Mouse (Mus musculus) ES-CJ7 (cell line): Measurements from ENCODE around the gene Ppard.

Experiments
- DNase-seq: peaks from one replicate; pipeline ENCODE4 v3.0.0; 2011; ENCODE audit warnings: low read depth, low spot score

Gene Ppard

DNA sequence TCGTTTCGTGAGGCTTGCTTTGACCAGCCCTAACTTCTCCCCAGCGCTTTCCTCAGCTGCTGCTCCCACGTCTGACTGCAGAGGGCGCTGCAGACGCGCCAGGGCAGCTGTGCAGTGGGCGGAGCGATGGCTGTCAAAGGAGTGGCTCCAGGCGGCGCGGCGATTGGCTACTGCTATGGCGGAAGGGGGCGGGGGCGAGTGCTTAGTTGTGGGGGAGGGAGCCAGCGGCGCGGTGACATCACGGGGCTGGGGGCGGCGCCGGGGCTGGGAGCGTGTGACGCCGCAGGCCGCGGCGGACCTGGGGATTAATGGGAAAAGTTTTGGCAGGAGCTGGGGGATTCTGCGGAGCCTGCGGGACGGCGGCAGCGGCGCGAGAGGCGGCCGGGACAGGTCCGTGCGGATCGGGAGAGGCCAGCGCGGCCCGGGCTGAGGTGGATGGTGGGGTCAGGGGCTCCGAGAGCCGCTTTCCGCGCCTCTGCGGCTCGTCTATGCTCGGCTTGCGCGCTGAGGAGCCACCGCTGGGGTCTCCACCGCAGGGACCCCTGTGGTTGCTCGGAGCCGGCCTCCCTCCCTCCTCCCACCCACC is at the start of gene Ppard:
Gene Ppard (plus strand): TSS at position 226 of the 586 bp plus-strand sequence.
- DNase-seq, result peak; percentile 97

DNA sequence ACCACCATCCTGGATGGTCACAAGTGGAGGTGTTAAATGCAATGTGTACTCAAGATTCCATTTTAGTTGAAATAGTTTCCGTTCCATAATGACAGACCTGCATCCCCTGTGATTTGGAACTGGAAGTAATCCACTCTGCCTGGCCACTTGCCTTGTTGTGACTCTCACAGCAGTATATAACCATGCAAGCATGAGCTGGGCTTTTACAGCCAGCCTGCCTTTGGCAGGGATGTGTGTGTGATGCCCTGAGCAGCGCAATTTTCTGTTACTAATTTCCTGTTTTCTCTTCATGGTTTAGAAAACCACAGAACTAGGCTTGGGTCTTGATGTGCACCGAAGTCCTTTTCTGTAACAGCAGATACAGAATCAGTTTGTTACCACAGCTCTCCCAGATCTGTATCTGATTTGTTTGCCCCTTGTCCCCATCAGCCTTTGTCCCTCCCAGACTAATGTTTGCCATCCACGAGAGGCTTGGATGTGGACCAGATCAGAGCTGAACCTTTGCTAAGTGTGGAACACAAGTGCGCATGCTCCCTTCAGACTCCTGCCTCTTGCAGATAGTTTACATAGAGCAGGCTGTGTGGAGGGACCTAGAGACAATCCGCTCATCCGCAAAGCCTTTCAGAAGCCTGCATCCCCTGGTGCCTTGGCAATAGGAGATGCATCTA is 47.4 kb upstream of the Ppard start:
- no peak for DNase-seq

DNA sequence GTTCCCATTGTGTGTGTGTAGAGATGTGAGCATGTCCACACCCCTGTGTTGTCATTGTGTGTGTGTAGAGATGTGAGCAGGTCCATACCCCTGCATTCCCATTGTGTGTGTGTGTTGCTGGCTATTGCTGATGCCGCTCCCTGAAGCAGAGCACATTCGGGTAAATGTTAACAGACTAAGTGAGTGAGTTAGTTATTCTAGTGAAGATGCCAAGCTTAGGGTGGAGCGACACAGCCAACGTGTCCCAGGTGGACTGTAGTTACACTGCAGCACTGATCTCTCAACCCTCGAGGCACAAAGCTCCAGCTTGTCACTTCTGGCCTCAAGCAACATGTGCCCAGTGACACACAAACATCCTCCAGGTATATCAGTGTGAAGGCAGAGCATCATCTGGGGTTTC is 44.2 kb upstream of the Ppard start:
- no peak for DNase-seq

DNA sequence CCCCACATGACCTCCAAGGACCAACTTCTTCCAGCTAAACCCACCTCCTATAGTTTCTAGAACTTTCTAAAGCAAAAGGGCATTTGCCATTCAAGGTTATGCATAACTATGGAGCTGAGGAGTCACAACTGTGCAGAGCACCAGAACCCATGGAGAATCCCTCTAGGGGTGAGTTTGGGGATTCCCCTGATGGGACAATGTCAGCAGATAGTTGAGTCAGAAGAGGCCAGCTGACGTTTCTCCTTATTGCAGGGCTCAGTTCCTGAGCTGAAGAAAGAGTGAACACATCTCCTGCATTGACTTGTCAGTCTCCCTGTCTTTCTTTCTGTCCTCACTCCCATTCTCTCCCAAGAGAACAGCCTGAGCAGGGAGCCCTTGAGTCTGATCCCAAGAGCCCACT is 39.7 kb upstream of the Ppard start:
- DNase-seq, result no peak

DNA sequence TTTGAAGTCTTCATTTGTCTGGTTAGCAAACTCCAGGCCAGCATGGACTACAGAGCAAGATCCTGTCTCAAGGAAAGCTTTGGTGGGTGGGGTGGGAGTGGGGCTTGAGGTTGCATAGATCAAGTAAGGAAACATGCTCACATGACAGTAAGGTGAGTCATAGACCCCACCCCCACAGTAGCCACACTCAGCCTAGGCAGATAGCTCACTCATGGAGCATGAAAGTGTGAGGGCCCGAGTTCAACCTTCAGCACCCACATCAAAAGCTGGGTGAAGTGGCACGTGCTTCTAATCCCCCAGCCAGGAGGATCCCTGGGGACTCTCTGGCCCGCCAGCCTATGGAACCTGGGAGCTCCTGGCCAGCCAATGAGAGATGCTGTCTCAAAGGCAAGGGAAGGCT is 38.9 kb upstream of the Ppard start:
- DNase-seq, result no peak

DNA sequence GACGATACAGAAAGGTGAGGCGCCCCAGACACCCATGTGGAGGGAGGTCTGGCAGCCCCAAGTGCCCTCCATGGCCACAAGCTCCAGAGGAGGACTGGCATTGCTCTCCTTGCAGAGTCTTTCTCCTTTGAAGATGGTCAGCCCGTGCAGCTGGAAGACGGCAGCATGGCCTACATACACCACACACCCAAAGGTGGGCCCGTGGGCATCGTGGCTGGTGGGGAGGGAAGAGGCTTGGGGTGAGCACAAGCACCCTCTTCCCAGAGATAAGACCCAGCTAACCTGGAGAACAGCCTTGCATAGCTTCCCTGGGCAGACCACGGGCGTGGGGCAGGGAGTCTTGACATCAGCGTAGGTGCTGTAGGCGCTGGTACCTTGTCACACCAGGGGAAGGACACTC is 37.5 kb upstream of the Ppard start:
- DNase-seq, result no peak

DNA sequence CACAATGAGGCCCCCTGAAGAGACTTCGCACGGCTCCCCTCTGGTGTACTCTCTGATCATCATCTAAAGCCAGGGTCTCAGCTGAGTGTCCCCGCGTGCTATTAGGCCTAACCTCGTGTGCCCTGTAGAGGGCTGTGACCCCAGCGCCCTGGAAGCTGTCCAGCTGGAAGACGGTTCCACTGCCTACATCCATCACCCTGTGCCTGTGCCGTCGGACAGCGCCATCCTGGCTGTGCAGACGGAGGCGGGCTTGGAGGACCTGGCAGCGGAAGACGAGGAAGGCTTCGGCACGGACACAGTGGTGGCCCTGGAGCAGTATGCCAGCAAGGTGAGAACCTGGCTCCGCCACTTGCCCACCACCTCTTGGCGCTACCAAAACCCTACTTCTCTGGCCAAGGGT is 34.9 kb upstream of the Ppard start:
- DNase-seq, result no peak

DNA sequence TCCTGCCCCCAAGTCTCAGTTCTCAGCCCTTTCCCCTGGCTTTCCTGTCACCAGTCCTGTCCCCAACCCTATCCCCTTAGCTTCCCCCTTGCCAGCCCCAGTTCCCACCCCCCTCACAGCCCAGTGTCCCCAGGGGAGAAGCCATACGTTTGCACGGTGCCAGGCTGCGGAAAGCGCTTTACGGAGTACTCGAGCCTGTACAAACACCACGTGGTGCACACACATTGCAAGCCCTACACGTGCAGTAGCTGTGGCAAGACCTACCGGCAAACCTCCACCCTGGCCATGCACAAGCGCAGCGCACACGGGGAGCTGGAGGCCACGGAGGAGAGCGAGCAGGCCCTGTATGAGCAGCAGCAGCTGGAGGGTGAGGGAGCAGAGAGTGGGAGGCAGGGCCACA is 30.5 kb upstream of the Ppard start:
- DNase-seq, result no peak

DNA sequence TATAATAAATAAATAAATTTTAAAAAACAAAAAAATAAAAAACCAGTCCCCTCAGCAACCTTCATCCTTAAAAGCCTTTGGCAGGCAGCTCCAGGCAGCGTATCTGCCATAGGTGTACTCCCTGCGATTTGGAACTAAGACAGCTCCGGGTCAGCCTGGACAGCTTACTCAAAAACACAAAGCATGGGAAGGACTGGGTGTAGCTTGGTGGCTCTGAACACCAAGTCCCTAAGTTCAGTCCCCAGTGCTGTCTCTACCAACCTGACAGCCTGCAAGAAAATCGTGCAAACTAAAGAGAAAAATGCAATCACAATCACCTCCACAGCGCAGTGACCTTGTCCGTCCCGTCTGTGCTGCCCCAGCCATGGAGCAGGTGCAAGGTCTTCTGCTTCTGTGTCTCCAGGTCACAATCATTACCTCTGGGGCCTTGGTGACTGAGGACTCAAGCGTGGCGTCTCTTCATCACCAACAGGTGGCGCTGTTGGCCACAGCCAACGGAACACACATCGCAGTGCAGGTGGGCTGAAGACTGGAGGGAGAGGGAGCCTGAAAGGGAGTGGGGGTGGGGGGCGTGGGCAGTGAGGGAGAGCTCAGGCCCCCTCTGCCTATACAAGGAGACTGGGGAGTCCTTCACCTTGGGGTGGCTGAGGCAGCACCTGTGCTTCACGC is 28.3 kb upstream of the Ppard start:
- peak; percentile 83 for DNase-seq

DNA sequence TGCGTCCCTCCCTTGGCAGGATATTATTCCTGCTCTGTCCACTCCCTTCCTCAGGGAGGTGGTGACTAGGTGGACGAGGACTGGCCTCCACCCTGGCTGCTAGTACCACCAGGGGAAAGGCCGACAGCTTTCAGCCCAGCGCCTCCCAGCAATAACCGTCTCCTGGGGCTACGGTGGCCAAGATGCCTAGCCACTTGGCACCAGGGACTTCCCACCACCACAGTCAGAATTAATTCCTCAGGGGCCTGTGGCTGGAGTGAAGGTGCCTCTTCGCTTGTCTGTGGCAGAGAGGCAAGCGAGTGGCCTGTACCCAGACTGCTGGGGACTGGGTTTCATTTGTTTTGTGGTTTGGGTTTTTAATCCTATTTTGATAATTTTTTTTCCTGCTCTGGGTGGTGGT is 27.1 kb upstream of the Ppard start:
- DNase-seq, result no peak

DNA sequence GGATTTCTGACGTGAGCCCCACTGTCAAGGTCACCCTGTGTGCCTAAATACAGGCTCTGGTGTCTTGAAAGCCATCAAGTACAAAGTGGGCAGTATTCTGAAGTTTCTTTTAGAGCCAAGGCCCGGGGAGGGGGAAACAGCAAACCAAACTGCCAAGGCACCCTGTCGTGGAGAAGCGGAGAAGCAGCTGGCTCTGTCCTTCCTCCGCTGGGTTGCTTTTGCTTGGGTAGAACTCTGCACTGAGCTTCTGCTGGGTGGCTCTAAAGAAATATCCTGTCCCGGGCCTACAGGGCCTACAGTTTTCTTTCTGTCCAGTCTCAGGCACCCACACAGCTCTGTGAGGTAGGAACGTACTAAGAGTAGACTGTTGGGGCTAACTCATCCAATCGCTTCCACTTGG is 25.4 kb upstream of the Ppard start:
- no peak for DNase-seq

DNA sequence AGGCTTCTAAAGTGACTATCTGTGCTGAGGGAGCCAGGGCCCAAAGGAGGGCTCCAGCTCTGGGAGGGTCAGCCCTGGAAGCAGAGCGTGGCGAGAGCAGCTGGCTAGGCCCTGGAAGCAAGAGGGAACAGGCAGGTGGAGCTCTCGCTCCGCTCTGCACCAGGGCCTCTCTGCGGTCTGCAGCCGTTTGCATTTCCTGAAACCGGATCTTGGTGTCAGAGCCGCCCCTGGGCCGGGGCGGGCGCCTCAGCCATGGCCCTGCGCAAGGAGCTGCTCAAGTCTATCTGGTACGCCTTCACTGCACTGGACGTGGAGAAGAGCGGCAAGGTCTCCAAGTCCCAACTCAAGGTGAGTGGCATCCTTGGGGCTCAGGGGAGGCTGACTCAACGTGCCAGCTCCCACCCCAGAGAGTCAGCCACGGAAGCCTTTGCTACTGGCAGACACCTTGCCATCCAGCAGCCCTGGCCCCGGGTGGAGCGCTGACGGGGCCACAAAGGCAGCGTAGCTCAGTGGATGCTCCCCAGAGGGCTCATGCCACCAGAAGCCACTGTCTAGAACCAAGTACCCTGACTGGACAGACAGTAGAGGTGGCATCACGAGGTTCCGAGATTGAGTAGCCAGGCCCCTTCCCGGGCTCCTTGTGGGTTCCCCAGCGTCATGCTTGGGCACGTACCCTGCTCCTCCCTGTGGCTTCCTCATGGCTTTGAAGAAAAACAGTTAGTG is 24.7 kb upstream of the Ppard start, which contains the start of gene Def6:
Gene Def6 (plus strand): TSS at position 188 of the 723 bp plus-strand sequence.
- peak; percentile 77 for DNase-seq

DNA sequence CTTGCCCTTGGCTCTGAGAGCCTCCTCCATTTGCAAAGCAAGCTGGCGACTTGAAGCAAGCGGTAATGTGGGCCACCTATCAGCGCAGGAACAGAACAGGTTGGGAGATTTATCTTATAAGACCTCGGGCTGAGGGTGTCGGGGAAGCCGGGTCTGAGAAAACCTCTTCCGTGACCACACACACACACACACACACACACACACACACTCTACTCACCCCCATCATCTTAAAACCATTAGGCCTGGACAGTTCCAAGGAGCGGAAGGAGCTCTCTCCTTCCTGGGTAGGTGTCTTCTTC is 24.2 kb upstream of the Ppard start:
- DNase-seq, result no peak

DNA sequence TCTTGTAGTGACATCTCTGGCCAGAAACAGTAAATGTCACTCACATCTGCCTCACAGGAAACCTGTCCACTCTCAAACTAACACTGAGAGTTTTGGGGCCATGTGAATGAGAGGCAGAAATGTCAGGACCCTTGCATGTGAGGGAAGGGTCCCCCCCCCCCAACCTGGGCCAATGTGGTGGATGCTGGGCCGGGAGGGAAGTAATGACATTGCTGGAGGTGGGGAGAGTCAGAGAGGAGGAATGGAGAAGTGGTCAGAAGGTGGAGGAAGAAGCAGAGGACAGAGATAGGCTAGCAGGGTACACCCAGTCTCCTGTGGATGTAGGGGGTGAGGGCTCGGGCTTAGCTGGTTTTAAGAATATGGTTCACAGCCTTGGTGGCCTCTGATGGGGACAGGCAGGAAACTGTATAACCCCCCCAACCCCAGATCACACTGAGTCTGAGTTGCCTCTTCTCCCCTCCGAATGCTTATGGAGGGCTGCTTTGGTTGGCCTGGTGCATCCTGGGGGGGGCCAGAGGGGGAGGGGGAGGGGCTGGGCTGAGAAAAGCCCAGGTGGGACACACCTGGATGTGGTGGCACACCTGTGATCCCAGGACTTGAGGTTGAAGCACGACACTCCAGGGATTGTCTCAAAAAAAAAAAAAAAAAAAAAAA is 22.9 kb upstream of the Ppard start:
- DNase-seq, result no peak

DNA sequence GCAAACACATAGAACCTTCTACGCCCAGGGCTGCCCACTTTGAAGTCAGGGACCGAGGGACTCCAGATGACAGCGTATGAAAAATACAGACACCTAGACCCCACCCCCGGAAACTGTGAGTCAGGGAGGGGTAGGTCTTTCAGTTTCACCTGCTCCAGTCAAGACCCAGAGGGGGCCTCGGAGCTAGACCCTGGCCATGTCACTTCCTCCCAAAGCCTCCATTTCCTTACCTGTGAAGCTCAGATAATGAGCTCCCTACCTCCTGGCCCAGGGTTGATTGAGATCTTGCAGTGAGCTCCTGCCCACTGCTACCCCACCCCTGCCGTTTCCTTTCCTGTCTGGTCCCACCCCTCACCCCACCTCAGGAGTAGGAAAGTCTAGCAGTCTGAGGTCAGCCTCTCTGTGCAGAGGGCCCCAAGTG is 20.6 kb upstream of the Ppard start:
- DNase-seq, result peak; percentile 52

DNA sequence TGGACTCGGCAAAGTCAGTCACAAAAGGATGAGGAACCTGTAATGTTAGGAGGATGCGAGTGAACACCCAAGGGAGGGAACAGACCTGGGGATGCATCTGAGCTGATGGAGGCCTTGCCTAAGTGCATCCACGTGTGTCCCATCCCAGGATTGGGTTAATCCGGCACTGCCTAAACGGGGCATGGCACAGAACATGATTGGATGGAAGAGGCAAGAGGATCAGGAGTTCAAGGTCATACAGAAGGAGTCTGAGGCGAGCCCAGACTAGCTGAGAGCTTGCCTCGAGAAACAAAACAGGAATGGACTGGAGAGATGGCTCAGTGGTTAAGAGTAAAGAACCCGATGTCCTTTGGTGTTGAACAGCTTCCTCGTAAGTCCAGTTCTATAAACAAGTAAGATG is 20.1 kb upstream of the Ppard start:
- peak; percentile 79 for DNase-seq

DNA sequence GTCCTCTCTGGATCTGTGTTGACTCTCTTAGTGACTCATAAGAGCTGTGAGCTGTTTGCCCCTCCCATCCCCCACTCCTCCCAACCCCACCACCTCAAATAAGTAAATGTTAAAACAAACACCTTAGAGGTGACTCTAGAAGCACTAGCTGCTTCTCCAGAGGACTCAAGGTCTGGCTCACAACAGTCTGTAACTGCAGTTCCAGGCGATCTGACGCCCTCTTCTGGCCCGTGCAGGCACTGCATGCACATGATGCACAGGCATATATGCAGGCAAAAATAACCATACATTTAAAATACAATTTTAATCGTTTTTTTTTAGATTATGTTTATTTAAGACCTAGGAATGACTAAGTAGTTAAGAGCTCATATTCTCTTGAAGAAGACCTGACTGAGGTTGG is 19.3 kb upstream of the Ppard start:
- DNase-seq, result peak; percentile 70

DNA sequence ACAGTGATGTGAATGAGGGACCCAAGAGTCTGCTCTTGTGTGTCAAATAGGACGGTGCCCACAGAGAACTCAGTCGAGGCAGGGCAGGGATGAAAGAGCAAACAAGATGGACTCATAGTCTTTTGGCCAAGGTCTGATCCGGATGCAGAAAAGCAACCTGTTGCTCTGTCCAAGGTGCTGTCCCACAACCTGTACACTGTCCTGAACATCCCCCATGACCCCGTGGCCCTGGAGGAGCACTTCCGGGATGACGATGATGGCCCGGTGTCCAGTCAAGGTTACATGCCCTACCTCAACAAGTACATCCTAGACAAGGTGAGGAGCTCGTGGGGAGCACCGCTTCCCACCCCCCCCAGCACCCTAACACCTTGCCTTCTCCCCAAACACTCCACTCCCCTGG is 15.7 kb upstream of the Ppard start:
- peak; percentile 46 for DNase-seq

DNA sequence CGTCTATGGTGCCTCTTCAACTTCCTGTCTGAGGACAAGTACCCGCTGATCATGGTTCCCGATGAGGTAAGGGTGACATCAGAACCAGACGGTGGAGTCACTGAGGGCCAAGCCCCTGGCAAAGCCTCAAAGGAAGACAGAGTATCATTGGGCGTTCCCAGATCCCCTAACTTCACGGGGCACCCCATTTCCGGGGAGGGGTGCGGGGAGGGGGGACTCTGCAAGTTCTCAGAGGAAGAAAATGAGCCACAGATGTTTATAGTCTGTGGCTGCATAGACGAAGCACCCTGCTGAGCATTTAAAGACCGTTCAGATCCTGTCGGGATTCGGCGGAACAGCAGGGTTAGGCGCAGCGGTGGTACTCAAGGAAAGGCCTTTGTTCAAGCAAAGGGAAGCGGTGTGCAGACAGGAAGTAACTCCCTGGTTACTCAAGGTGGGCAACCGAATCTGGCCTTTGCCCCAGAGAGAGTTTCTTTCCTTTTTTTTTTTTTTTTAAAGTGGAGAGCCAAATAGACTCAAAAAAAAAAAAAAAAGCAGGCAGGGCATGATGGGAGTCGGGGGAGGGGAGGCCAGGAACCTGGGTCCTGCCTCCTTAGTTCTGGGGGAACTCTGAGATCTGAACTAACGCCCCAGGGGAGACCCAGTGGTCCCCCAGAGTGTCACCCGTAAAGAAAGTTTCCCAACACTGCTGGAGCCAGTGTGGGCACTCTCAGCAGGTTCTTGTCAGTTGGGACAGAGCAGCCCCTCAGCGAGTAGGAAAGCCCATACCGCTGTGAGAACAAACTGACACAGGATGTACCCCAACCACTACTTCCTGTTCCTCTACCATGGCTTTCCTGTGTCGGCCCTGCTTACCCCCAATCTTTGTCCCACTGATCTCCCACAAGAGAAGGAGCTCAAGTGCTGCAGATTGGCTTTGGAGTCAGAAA is 14.5 kb upstream of the Ppard start:
- DNase-seq, result peak; percentile 93

DNA sequence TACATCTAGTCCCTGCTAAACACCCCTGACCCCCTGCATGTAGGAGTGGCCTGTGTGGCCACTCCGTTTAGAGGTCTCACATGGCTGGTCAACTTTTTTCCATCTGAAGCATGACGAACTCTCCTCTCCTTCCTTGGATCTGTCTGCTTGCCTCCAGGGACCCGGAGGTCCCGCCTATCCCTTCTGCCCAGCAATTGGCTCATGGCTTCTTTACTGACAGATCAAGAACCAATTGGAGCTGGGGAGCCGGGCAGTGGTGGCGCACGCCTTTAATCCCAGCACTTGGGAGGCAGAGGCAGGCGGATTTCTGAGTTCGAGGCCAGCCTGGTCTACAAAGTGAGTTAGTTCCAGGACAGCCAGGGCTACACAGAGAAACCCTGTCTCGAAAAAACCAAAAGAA is 10.0 kb upstream of the Ppard start:
- peak; percentile 75 for DNase-seq
